Mouse (Mus musculus): Measurements from ENCODE around the gene Olfr127.
"Not testable (repeated sequence)": the region's sequence is repeated elsewhere in the genome, so short reads cannot be mapped to it uniquely, and the experiment has no call there.

Olfr127 gene

DNA sequence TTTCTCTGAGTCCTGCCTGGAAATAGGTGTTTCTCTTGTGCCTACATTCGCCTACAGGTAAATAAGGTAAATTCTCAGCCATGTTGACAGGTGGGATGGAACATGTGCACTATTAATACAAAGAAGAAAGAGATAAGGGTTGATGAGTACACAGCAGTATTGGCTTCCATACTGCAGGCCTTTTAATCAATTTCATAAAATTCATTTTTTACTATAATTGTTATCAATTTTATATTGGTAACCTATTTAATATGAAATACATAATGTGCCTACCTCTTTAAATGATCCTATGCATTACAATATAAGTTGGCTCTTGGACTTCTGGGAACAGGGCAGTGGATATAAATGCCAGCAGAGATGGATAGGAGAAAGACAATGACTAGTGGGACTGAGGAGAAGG is at the start of gene Olfr127:
TSS of gene Olfr127 (plus strand) at position 301 of the 400 bp plus-strand sequence.
- no peak for DNase-seq (ENCODE audit: low read depth, low spot score)

DNA sequence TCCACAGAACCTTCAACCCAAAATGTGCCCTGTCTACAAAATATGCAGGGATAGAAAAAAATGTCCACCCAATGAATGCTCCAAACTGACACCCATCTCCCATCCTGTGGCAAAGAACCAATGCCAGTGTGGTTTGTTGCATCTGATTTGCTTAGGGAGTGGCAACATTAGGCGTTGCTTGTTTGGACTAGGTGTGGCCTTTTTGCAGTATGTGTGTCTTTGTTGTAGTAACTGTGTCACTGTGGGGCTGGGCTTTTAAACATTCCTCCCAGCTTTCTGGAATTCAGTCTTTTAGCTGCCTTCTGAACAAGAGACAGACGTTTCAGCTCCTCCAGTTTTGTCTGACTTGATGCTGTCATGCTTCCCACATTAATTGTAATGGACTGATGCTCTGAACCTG is 36.3 kb upstream of the Olfr127 start:
- no peak for DNase-seq (ENCODE audit: low read depth, low spot score)

DNA sequence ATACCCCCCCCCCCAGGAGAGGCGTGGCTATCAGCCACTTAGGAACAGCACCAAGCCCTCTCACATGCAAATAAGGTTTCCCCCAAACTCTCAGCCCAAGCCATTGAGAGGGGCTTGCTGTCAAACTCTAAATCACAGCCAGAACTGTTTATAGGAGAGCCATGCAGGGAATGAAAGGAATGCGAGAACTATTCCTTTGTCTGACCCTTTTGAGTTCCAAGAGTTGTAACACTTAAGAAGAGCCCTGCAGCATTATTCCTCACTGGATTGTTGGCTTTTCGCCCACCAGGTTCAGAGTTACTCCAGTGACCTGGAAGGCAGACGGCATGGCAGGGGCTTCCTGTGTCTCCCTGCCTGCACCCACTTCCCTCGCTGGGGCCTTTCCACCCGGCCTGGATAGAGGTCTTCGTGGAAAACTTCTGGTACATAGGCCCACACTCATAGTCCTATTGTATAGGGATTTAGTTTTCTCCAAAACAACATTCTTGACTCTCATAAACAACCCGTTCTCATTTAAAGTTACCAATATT is 30.5 kb upstream of the Olfr127 start:
- no peak for DNase-seq (ENCODE audit: low read depth, low spot score)

DNA sequence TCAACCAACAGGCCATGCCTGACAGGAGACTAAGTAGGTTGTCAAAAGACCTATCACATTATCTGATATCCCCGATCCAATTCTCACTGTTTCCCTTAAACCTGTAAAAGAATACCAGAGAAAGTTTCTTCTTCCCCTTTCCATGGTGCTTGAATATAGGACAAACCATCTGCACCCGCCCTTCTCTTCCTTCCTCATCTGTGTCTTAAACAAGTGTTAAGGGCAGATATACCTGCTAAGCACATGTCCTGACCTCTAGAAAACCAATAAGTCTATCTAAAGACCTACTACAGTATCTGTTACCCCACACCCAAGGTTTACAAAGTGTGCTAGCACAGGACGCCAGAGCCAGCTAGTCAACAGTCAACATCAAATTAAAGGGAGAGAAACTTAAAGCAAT is 26.4 kb upstream of the Olfr127 start:
- DNase-seq (ENCODE audit: low read depth, low spot score) = no peak

DNA sequence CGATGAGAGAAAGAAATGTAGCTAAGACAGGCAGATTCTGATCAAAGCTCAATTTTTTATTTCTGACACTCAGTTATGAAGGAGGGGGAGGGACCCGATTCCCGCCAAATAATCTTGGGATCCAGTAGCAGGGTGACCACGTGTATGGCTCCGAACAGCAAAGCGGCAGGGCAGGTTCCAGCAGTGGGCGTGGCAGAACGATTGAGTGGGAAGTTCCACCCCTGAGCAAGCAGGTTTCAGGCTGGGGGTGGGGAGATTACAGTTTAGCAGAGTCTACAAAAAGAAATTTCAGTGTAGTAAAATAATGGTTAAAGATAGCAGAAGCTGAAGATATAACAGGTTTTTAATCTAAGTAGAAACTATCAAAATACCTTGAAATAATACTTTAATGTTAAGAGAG is 6.6 kb downstream of the Olfr127 start:
- not testable (repeated sequence) for DNase-seq (ENCODE audit: low read depth, low spot score)

DNA sequence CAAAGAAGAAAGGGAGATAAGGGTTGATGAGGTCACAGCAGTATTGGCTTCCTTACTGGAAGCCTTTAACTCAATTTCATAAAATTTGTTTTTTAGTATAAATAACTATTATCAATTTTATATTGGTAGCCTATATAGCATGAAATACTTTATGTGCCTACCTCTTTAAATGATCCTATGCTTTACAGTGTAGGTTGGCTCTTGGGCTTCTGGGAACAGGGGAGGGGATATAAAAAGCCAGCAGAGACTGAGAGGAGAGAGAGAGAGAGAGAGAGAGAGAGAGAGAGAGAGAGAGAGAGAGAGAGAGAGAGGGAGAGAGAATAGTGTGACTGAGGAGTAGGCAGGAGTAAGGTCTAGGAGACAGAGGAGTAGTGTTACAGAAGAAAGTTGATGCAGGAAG is 20.0 kb downstream of the Olfr127 start, which contains the start of gene Olfr128:
TSS of gene Olfr128 (plus strand) at position 301 of the 400 bp plus-strand sequence.
- no peak for DNase-seq (ENCODE audit: low read depth, low spot score)

DNA sequence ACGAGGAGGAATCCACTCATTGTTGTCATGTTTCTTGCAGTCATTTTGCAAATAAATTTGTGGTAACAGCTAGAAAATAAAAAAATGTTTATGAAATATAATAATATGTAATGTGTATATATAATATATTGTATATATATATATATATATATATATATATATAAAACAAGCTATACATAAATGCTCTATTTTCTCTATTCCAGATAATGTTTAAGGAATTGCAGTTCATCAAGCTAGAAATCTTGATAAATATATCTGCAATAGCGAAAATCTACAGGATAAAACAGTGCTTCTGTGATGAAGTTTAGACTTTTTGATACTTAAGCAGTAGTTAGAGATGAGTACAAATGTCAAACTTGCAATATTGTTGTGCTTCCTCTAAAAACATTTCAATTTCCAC is 52.7 kb downstream of the Olfr127 start, which contains the start of gene Olfr761:
TSS of gene Olfr761 (minus strand) at position 101 of the 400 bp plus-strand sequence.
- no peak for DNase-seq (ENCODE audit: low read depth, low spot score)

Data from brain, embryonic 18.5 days (tissue).